Mouse (Mus musculus) cerebellum, adult 9-10 months (tissue): Measurements from ENCODE around the gene Tgfb1i1.

Experiments
- DNase-seq: peaks from one replicate; pipeline ENCODE4 v3.0.0; 2022

The Tgfb1i1 gene

DNA sequence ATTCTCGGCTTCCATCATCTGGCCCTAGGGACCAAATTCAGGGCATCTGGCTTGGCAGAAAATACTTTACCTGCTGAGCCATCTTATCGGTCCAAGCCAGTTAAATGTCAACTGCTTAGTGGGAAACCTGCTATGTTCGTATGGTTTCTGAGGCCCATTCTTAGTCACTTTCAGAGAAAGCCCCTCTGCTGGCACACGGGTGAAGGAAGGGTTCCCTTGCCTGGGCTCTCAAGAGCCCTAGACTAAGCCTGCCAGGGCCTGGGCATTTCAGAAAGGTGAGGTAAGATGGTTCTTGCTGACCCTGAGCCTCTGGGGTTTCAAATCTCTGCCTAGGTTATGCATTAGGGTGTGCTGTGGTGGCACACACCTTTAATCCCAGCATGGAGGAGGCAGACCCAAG, 1.1 kb upstream of the Tgfb1i1 start:
- DNase-seq: peak; percentile 28

DNA sequence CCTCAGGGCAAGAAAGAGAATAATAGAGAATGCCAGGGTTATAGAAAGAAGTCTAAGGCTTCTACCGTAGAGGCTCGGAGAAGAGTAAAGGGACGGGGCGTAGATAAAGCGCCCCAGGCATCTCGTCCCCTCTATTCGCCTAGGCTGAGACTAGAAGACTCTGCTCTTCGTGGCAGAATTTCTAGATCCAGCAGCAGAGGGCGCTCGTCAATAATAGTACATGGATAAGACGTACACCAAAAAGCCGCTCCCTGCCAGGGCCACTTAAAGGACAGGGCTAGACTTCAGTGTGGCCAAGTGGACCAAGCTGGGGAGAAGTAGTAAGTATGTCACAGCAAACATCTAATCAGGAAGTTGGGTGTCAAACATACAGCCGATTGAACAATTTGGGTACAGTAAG, 831 bp downstream of the Tgfb1i1 start:
- peak; percentile 91 for DNase-seq

GRCm38 (mm10) chr7:128248081-128249042, 1.8 kb downstream of the Tgfb1i1 start:
- peak; percentile 38 for DNase-seq

GRCm38 (mm10) chr7:128249998-128250397, 3.4 kb downstream of the Tgfb1i1 start:
- DNase-seq: no peak

DNA sequence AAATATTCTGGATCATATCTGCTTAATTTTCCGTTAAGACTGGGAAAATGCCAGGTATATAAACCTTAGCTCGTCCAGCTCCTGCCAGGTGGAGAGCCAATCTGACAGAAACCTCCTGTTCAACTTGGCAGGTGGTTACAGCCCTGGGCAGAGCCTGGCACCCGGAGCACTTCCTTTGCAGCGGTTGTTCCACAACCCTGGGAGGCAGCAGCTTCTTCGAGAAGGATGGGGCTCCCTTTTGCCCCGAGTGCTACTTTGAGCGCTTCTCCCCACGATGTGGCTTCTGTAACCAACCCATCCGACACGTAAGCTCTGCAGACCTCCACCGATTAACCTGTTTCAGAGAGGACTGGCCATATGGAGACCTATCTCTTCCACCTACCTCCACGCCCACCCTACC, 5.3 kb downstream of the Tgfb1i1 start:
- DNase-seq: peak; percentile 62

GRCm38 (mm10) chr7:128252609-128253008, 6.0 kb downstream of the Tgfb1i1 start:
- DNase-seq: peak; percentile 10

DNA sequence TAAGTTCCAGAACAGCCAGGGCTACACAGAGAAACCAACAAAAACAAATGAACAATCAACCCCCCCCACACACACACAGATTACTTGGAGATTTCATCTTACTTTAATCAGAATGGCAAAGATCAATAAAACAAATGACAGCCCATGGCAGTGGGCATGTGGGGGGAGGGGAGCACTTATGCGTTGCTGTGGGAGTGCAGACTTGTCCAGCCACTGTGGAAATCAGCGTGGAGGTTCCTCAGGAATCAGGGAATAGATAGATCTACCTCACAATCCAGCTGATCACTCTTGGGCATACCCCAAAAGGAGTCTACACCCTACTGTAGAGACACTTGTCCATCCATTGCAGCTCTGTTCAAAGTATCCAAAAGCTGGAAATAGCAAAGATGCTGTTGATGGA, 8.4 kb downstream of the Tgfb1i1 start:
- no peak for DNase-seq

DNA sequence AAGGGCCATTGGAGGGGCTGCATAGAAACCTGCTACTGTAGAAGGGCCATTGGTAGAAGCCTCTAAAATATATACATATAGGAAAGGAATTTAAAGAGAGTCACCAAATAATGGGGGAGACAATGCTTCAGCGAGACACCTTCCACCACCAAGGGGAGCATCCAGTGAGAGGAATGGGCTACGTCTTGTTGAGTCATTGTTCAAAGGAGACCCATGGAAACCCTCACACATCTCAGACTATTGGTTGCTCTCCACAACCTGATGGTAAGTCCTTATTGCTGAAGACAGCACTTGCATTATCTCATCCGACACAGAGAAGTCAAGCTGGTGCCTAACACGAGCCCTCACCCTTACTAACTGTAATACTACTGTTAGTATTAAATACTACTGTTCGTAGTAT, 9.1 kb downstream of the Tgfb1i1 start:
- DNase-seq: no peak

GRCm38 (mm10) chr7:128256783-128257334, 10.2 kb downstream of the Tgfb1i1 start:
- DNase-seq: no peak

DNA sequence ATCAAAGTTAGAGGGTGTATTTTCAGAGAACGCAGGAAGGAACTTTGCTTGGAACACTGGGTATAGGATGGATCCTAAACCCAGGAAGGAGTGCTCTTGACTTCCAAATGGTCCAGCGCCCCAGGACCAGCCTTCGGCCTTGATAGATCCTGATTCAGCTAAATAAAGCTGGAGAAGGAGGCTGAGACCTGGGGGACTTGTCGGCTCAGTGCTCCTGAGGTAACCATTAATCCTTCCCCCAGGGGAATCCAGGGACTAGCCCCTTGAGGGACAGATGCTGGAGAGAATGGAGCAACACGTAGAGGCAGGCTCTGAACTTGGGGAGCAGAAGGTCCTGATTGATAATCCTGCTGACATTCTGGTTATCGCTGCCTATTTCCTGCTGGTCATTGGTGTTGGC, 18.8 kb downstream of the Tgfb1i1 start, which contains the start of gene Slc5a2:
Slc5a2 (plus strand) TSS at position 247 of the 400 bp plus-strand sequence.
- DNase-seq: no peak

- DNase-seq: no peak
Observed at GRCm38 (mm10) chr7:128266056-128266455, 19.4 kb downstream of the Tgfb1i1 start.

- no peak for DNase-seq
Observed at GRCm38 (mm10) chr7:128267391-128267790, 20.8 kb downstream of the Tgfb1i1 start.

DNA sequence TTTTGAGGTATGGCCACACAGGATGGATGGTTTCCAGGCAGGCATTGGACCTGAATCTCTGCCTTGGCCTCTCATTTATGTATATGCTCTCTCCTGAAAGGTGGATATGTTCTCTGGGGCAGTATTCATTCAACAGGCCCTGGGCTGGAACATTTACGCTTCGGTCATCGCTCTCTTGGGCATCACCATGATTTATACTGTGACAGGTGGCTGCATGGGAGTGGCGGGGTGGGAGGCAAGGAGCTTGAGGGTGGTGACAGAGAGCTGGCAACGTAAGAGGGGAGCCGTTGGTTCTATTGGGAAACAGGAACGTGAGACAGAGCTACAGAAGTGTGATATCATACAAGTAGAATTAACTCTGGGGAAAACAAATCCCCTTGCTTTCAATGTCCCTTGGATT, 21.2 kb downstream of the Tgfb1i1 start:
- no peak for DNase-seq

DNA sequence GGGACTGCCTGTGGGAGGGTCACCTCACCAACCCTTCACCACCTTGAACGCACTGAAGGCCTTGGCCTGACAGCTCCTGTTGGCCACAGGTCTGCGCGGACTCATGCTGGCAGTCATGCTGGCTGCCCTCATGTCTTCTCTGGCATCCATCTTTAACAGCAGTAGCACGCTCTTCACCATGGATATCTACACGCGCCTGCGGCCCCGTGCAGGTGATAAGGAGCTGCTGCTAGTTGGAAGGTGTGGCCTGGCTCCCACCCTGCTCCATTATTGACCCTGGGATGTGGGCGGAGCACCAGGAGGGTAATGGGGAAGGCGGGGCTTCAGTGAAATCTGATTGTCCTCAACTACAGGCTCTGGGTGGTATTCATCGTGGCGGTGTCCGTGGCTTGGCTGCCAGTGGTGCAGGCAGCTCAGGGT, 23.8 kb downstream of the Tgfb1i1 start:
- DNase-seq: peak; percentile 71

GRCm38 (mm10) chr7:128271496-128271895, 24.9 kb downstream of the Tgfb1i1 start:
- DNase-seq: peak; percentile 41

DNA sequence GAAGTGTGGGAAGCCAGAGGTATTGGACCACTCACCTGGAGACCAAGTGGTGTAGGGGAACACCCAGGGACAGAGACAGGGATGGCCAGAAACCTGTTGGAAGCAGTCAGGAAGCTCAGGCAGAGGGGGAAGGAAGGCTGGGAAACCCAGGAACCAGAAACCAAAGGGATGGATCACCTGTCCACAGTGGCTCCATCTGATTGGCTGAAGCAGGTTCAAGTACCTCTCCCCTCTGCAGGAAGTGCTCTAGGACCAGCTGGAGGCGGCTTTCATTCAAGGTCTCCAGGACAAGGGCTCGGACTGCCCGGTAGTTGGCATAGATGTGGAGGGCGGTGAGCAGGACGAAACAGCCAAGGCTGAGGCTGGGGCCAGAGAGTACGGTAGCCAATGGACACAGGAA, 29.4 kb downstream of the Tgfb1i1 start:
- no peak for DNase-seq

DNA sequence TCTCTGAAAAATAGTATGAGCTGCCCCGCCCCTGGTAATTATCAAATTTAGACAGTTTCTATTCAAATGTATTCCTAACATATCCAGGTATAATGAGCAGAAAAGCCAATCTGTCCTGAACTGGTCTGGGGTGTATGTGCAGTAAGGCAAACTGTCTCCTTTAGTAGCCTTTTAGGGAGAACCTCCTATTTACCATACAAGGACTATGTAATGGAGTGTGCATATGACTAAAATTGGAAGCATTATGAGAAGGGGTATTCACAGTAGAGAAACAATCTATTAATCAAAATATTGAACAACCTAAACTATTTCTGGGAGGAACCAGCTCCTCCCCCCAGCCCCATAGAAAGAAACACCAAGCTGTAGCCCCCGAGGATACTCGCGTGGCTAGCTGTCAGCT, 33.1 kb downstream of the Tgfb1i1 start:
- no peak for DNase-seq

- DNase-seq: no peak
Observed at GRCm38 (mm10) chr7:128281765-128282164, 35.2 kb downstream of the Tgfb1i1 start.

GRCm38 (mm10) chr7:128282532-128283244, 36.1 kb downstream of the Tgfb1i1 start:
- DNase-seq: no peak

DNA sequence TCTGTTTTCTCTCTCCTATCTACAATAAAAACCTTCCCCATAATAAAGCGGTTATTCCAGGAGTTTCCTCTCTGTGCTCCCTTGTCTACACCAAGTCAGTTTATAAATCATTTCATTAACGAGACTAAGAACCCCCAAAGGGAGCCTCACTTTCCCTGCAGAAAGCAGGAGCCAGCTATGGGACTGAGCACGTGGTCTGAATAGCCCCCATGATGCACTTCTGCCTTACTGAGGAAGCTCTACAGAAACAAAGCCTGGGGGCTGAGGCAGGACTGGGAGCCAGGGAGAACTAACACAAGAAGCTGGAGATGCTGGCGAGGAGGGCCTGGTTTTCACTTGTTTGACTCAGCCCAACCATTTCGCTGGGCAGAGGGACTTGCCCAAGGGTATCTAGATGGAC, 37.4 kb downstream of the Tgfb1i1 start:
- no peak for DNase-seq

GRCm38 (mm10) chr7:128285060-128285459, 38.4 kb downstream of the Tgfb1i1 start:
- DNase-seq: no peak

GRCm38 (mm10) chr7:128288923-128289544, 42.4 kb downstream of the Tgfb1i1 start:
- no peak for DNase-seq

DNA sequence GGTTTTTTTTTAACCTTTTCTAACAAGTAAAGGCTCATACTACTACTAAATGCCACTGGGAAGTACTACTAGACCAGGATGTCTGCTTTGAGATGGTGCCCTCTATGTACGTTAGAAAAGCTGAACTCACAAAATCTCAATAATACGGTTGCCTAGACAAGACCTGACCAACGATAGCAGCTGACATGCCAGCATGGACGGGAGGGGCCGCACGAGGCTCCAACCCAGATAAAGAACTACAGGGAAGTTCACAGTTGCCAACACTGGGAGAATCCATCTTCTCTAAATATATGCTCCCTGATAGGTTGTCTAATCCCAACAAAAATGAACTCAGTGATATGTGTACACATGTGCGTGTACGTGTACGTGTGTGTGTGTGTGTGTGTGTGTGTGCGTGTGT, 48.2 kb downstream of the Tgfb1i1 start:
- DNase-seq: no peak
